Mouse (Mus musculus) CH12.LX (cell line): ENCODE measurements at regions not wholly inside any gene's neighbourhood (a gene's known extent, or its start where the extent isn't known, plus 50 kb on each side); places are given as distances from the start of the nearest gene placed in this dataset.

ENCODE experiments used
- DNase-seq: peaks from one replicate; pipeline ENCODE4 v3.0.0-alpha.2; 2013; ENCODE audit errors: extremely low read depth
- H3K27ac ChIP-seq: 2 replicates; pipeline ENCODE4 v1.5.1; 2012; ENCODE audit warnings: low read depth, mild to moderate bottlenecking, control low read depth, moderate library complexity; ENCODE audit not compliant: insufficient read depth
- H3K27me3 ChIP-seq: replicated peaks from 2 replicates; pipeline ENCODE3; 2012; ENCODE audit warnings: inconsistent platforms
- H3K36me3 ChIP-seq, 2 experiments: replicated peaks in 1 of 2; 2 replicates each; pipeline versions ENCODE3 to v1.6.1; 2012; ENCODE audit warnings: inconsistent platforms in 1 of 2, low read length in 1 of 2, mild to moderate bottlenecking in 1 of 2, mixed read lengths in 1 of 2, moderate library complexity in 1 of 2; ENCODE audit not compliant: control insufficient read depth in 1 of 2, insufficient read depth in 1 of 2
- H3K4me1 ChIP-seq, 2 experiments: 2 replicates each; pipeline ENCODE4 v1.6.1; 2012; ENCODE audit warnings: inconsistent platforms in 1 of 2, moderate library complexity in 1 of 2; ENCODE audit not compliant: insufficient read depth in 2 of 2, control insufficient read depth in 1 of 2
- H3K4me2 ChIP-seq: 2 replicates; pipeline ENCODE4 v1.6.1; 2012; ENCODE audit warnings: low read depth, mild to moderate bottlenecking, control low read depth; ENCODE audit not compliant: poor library complexity, insufficient read depth, severe bottlenecking
- H3K4me3 ChIP-seq, 3 experiments: fragments of 150-350 bp in 1 of 3; sonication (generic) in 1 of 3; replicated peaks in 1 of 3; 2 replicates each; pipeline versions ENCODE3 to v1.5.1; 2011 to 2012; ENCODE audit warnings: low read depth in 2 of 3, low read length in 2 of 3, mild to moderate bottlenecking in 2 of 3, moderate library complexity in 2 of 3, control low read depth in 1 of 3, improper control_type of control experiment in 1 of 3, inconsistent platforms in 1 of 3, mixed read lengths in 1 of 3; ENCODE audit not compliant: poor library complexity in 1 of 3
- H3K79me2 ChIP-seq: replicated peaks from 2 replicates; pipeline ENCODE4 v1.6.1; 2012; ENCODE audit warnings: mild to moderate bottlenecking, moderate library complexity; ENCODE audit not compliant: control insufficient read depth, poor library complexity, insufficient read depth, severe bottlenecking; ENCODE audit errors: extremely low read depth
- H3K9ac ChIP-seq: 2 replicates; pipeline ENCODE4 v1.6.1; 2012; ENCODE audit warnings: low read depth, mild to moderate bottlenecking, control low read depth, moderate library complexity; ENCODE audit not compliant: insufficient read depth
- H3K9me3 ChIP-seq: replicated peaks from 2 replicates; pipeline ENCODE3; 2012; ENCODE audit warnings: low read length, inconsistent platforms, mixed read lengths
- BHLHE40 ChIP-seq: IDR thresholded peaks from 2 replicates; pipeline ENCODE4 v1.6.1; 2011; ENCODE audit warnings: mild to moderate bottlenecking, low read depth, low read length, improper control_type of control experiment
- CHD1 ChIP-seq: IDR thresholded peaks from 2 replicates; pipeline ENCODE4 v1.6.1; 2012; ENCODE audit warnings: low read depth, low read length, improper control_type of control experiment, inconsistent platforms
- CTCF ChIP-seq, 2 experiments: IDR thresholded peaks in 1 of 2; conservative IDR thresholded peaks in 1 of 2; 2 replicates each; pipeline ENCODE4 v1.5.1; 2011 to 2012; ENCODE audit warnings: low read depth in 2 of 2, low read length in 2 of 2, improper control_type of control experiment in 1 of 2, inconsistent platforms in 1 of 2, mild to moderate bottlenecking in 1 of 2, moderate library complexity in 1 of 2
- E2F4 ChIP-seq: IDR thresholded peaks from 2 replicates; pipeline ENCODE4 v1.6.1; 2011; ENCODE audit warnings: low read depth, low read length, improper control_type of control experiment; ENCODE audit not compliant: insufficient replicate concordance
- ETS1 ChIP-seq: conservative IDR thresholded peaks from 2 replicates; pipeline ENCODE4 v1.6.1; 2012; ENCODE audit warnings: low read depth, mild to moderate bottlenecking, inconsistent platforms, low read length, improper control_type of control experiment, moderate library complexity
- GABPA ChIP-seq: IDR thresholded peaks from 2 replicates; pipeline ENCODE4 v1.6.1; 2012; ENCODE audit warnings: low read depth, low read length, improper control_type of control experiment, inconsistent platforms; ENCODE audit not compliant: insufficient replicate concordance
- HCFC1 ChIP-seq: IDR thresholded peaks from 2 replicates; pipeline ENCODE4 v1.6.1; 2012; ENCODE audit warnings: low read depth, mild to moderate bottlenecking, inconsistent platforms, low read length, improper control_type of control experiment
- IRF4 ChIP-seq: IDR thresholded peaks from 2 replicates; pipeline ENCODE4 v1.6.1; 2014; ENCODE audit warnings: low read depth, mild to moderate bottlenecking, inconsistent platforms, low read length, improper control_type of control experiment
- JUN ChIP-seq: IDR thresholded peaks from 2 replicates; pipeline ENCODE4 v1.6.1; 2011; ENCODE audit warnings: low read depth, mild to moderate bottlenecking, low read length, improper control_type of control experiment, moderate library complexity; ENCODE audit not compliant: insufficient read depth
- JUND ChIP-seq: conservative IDR thresholded peaks from 2 replicates; pipeline ENCODE4 v1.6.1; 2011; ENCODE audit warnings: low read depth, low read length, improper control_type of control experiment
- MAFK ChIP-seq: IDR thresholded peaks from 2 replicates; pipeline ENCODE4 v1.6.1; 2011; ENCODE audit warnings: low read length, improper control_type of control experiment; ENCODE audit not compliant: insufficient replicate concordance
- MAX ChIP-seq: IDR thresholded peaks from 2 replicates; pipeline ENCODE4 v1.6.1; 2011; ENCODE audit warnings: low read length, improper control_type of control experiment
- MAZ ChIP-seq: IDR thresholded peaks from 2 replicates; pipeline ENCODE4 v1.6.1; 2012; ENCODE audit warnings: low read depth, mild to moderate bottlenecking, inconsistent platforms, low read length, improper control_type of control experiment, moderate library complexity
- MEF2A ChIP-seq: IDR thresholded peaks from 2 replicates; pipeline ENCODE4 v1.6.1; 2014; ENCODE audit warnings: low read depth, mild to moderate bottlenecking, inconsistent platforms, low read length, improper control_type of control experiment, borderline replicate concordance
- NRF1 ChIP-seq: IDR thresholded peaks from 2 replicates; pipeline ENCODE4 v1.6.1; 2014; ENCODE audit warnings: low read depth, mild to moderate bottlenecking, inconsistent platforms, low read length, improper control_type of control experiment, moderate library complexity
- POLR2AphosphoS2 ChIP-seq: IDR thresholded peaks from 2 replicates; pipeline ENCODE4 v1.6.1; 2011; ENCODE audit warnings: low read depth, low read length, improper control_type of control experiment
- RAD21 ChIP-seq: IDR thresholded peaks from 2 replicates; pipeline ENCODE4 v1.6.1; 2011; ENCODE audit warnings: low read depth, mild to moderate bottlenecking, low read length, improper control_type of control experiment, moderate library complexity
- RCOR1 ChIP-seq: conservative IDR thresholded peaks from 2 replicates; pipeline ENCODE4 v1.6.1; 2012; ENCODE audit warnings: low read depth, mild to moderate bottlenecking, inconsistent platforms, low read length, improper control_type of control experiment
- SMC3 ChIP-seq: IDR thresholded peaks from 2 replicates; pipeline ENCODE4 v1.6.1; 2011; ENCODE audit warnings: low read depth, low read length, improper control_type of control experiment
- TBP ChIP-seq: conservative IDR thresholded peaks from 2 replicates; pipeline ENCODE4 v1.6.1; 2011; ENCODE audit warnings: low read depth, low read length, improper control_type of control experiment
- TCF12 ChIP-seq: IDR thresholded peaks from 2 replicates; pipeline ENCODE4 v1.6.1; 2014; ENCODE audit warnings: low read depth, mild to moderate bottlenecking, inconsistent platforms, low read length, improper control_type of control experiment
- UBTF ChIP-seq: IDR thresholded peaks from 2 replicates; pipeline ENCODE4 v1.6.1; 2012; ENCODE audit warnings: low read depth, mild to moderate bottlenecking, inconsistent platforms, low read length, improper control_type of control experiment, moderate library complexity
- USF1 ChIP-seq: IDR thresholded peaks from 2 replicates; pipeline ENCODE4 v1.6.1; 2014; ENCODE audit warnings: low read depth, mild to moderate bottlenecking, inconsistent platforms, low read length, improper control_type of control experiment
- ZC3H11A ChIP-seq: IDR thresholded peaks from 2 replicates; pipeline ENCODE4 v1.6.1; 2012; ENCODE audit warnings: low read depth, mild to moderate bottlenecking, inconsistent platforms, low read length, improper control_type of control experiment
- ZMIZ1 ChIP-seq: IDR thresholded peaks from 2 replicates; pipeline ENCODE4 v1.6.1; 2012; ENCODE audit warnings: low read depth, mild to moderate bottlenecking, inconsistent platforms, low read length, improper control_type of control experiment
- ZNF384 ChIP-seq: IDR thresholded peaks from 2 replicates; pipeline ENCODE4 v1.6.1; 2012; ENCODE audit warnings: low read depth, low read length, improper control_type of control experiment, inconsistent platforms
- dilution Hi-C: fragments of 300-500 bp; cut with MboI; formaldehyde crosslinking; loops from 2 replicates; pipeline ENCODE4 v1.14.3; 2020; ENCODE audit warnings: low sequenced_read_pairs; ENCODE audit not compliant: extremely low pct_unique_long_range_greater_than_20kb, extremely low pct_ligation_motif_present
- in situ Hi-C: fragments of 300-500 bp; cut with MboI; formaldehyde crosslinking; loops from 3 replicates; pipeline ENCODE4 v1.14.3; 2019; ENCODE audit warnings: low sequenced_read_pairs, low pct_ligation_motif_present, low pct_unique_long_range_greater_than_20kb, mixed read lengths

DNA sequence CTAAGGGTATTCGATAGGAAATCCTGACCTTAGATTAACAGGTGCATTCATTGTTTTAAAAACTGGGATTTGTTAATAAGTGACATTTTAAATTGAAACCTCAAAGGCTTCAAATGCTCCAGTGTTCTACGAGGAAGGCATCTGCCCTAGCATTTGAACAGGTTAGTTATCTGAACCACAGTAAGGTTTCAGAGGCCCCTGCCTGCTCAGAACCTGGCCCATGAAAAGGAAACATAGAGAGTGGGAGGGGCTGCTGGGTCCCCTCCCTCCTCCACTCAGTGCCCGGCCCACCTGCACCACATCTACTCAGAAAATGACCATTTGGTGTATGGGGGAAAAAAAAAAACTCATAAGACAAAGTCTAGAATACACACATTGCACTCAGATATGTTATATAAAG lies 220.4 kb downstream of the Mef2c start:
- H3K4me3 ChIP-seq: no peak overlapping the region
- no peak for DNase-seq
- no peaks in the 10 kb centered on the region for H3K27me3 ChIP-seq
- H3K9me3 ChIP-seq: peaks cover 6% of the 10 kb centered on the region
- H3K79me2 ChIP-seq: no peaks in the 10 kb centered on the region
- no peak overlapping the region for H3K27ac ChIP-seq
- TF ChIP-seq ETS1 (no peak), TCF12 (no peak), JUND (no peak), MAZ (no peak), USF1 (no peak), CTCF (conservative IDR thresholded peaks at IDR 0.05 in 1 of 2, IDR thresholded peaks at IDR 0.05 in 1 of 2; ENCODE audit: low read depth in 2 of 2, low read length in 2 of 2) (no peak), POLR2AphosphoS2 (no peak), MAFK (no peak), ZMIZ1 (no peak), JUN (no peak), HCFC1 (no peak), GABPA (no peak), UBTF (no peak)
- no peak overlapping the region for H3K4me2 ChIP-seq
- in situ Hi-C loops (no loop called here), dilution Hi-C loops (no loop called here)
- H3K9ac ChIP-seq: no peak overlapping the region
- peaks cover 2 to 24% of the 10 kb centered on the region in 2 experiments; a peak in 2 of 4 replicates for H3K4me1 ChIP-seq
- peaks cover 0 to 18% of the 10 kb centered on the region in 2 experiments for H3K36me3 ChIP-seq

- Histone ChIP-seq H3K4me2 (no peak overlapping the region; the same call in 1 of the 2 replicates), H3K27ac (no peak overlapping the region), H3K27me3 (no peaks in the 10 kb centered on the region), H3K9ac (no peak overlapping the region), H3K79me2 (no peaks in the 10 kb centered on the region), H3K4me1 (peaks cover 2 to 24% of the 10 kb centered on the region in 2 experiments; a peak in 2 of 4 replicates), H3K9me3 (peaks cover 6% of the 10 kb centered on the region), H3K4me3 (no peak overlapping the region), H3K36me3 (peaks cover 0 to 22% of the 10 kb centered on the region in 2 experiments)
- in situ Hi-C loops: no loop called here
- TF ChIP-seq NRF1 (no peak), MEF2A (no peak), JUND (no peak), MAX (no peak), E2F4 (no peak), CHD1 (no peak), TBP (no peak), BHLHE40 (no peak), ZNF384 (no peak), IRF4 (no peak; the same call in 1 of the 2 replicates), TCF12 (no peak), RAD21 (peak; percentile 91), CTCF (conservative IDR thresholded peaks at IDR 0.05 in 1 of 2, IDR thresholded peaks at IDR 0.05 in 1 of 2; ENCODE audit: low read depth in 2 of 2, low read length in 2 of 2) (peak; percentile 21 to 85; a peak in 3 of 4 replicates), RCOR1 (no peak), ZC3H11A (peak; percentile 49), SMC3 (peak; percentile 76)
- dilution Hi-C loops: no loop called here
- peak; percentile 68 for DNase-seq
Measured at GRCm38 (mm10) chr13:83724995-83725394, 221.2 kb downstream of the Mef2c start.
